Mouse (Mus musculus): ENCODE data around the gene Brcc3. TPM values are rescaled to one million over a fixed set of nuclear protein-coding genes. Genes with fewer than 3 reads are reported as not detected.
"Not testable (repeated sequence)": the region's sequence is repeated elsewhere in the genome, so short reads cannot be mapped to it uniquely, and the experiment has no call there.

The Brcc3 gene
- polyA plus RNA-seq, 1 experiment from 2014 or later, result 72.7 TPM

- ATAC-seq (ENCODE audit: insufficient number of reproducible peaks, low FRiP score, low TSS enrichment, low read depth) (no peak), DNase-seq (ENCODE audit: low spot score) (no peak)
- H3K27ac ChIP-seq (replicated peaks; ENCODE audit: low read depth, low read length), result no peak overlapping the region
- no peaks in the 10 kb centered on the region for H3K36me3 ChIP-seq (ENCODE audit: control insufficient read depth, insufficient read depth, low read length)
- no peak overlapping the region for H3K4me3 ChIP-seq (ENCODE audit: low read depth, low read length)
- no peak overlapping the region for H3K9ac ChIP-seq (ENCODE audit: low read length)
- WGBS, result 80% methylated on average over 2 of the region's 2 CpGs
- no peak overlapping the region for H3K4me2 ChIP-seq (ENCODE audit: low read depth, severe bottlenecking)
- no peaks in the 10 kb centered on the region for H3K27me3 ChIP-seq (ENCODE audit: control insufficient read depth, insufficient read depth, low read length)
- H3K9me3 ChIP-seq (ENCODE audit: control insufficient read depth, low read length), result no peaks in the 10 kb centered on the region
- no peaks in the 10 kb centered on the region for H3K4me1 ChIP-seq (ENCODE audit: control insufficient read depth, insufficient read depth, low read length)
These were observed 13.8 kb upstream of the Brcc3 start for GRCm38 (mm10) chrX:75402668-75403067.

- DNase-seq (ENCODE audit: low spot score), result no peak
- no peaks in the 10 kb centered on the region for H3K36me3 ChIP-seq (ENCODE audit: control insufficient read depth, insufficient read depth, low read length)
- no peak for ATAC-seq (ENCODE audit: insufficient number of reproducible peaks, low FRiP score, low TSS enrichment, low read depth)
- H3K27ac ChIP-seq (replicated peaks; ENCODE audit: low read depth, low read length), result no peak overlapping the region
- H3K4me2 ChIP-seq (ENCODE audit: low read depth, severe bottlenecking), result no peak overlapping the region
- no peaks in the 10 kb centered on the region for H3K27me3 ChIP-seq (ENCODE audit: control insufficient read depth, insufficient read depth, low read length)
- no peaks in the 10 kb centered on the region for H3K9me3 ChIP-seq (ENCODE audit: control insufficient read depth, low read length)
- H3K4me1 ChIP-seq (ENCODE audit: control insufficient read depth, insufficient read depth, low read length), result no peaks in the 10 kb centered on the region
- H3K4me3 ChIP-seq (ENCODE audit: low read depth, low read length), result no peak overlapping the region
- H3K9ac ChIP-seq (ENCODE audit: low read length), result no peak overlapping the region
These were observed 13.1 kb upstream of the Brcc3 start for GRCm38 (mm10) chrX:75403350-75403749.

GRCm38 (mm10) chrX:75409711-75410110 is 6.7 kb upstream of the Brcc3 start:
- Histone ChIP-seq H3K4me2 (ENCODE audit: low read depth, severe bottlenecking) (no peak overlapping the region), H3K27me3 (ENCODE audit: control insufficient read depth, insufficient read depth, low read length) (no peaks in the 10 kb centered on the region), H3K9ac (ENCODE audit: low read length) (no peak overlapping the region), H3K36me3 (ENCODE audit: control insufficient read depth, insufficient read depth, low read length) (no peaks in the 10 kb centered on the region), H3K4me1 (ENCODE audit: control insufficient read depth, insufficient read depth, low read length) (no peaks in the 10 kb centered on the region), H3K9me3 (ENCODE audit: control insufficient read depth, low read length) (no peaks in the 10 kb centered on the region), H3K4me3 (ENCODE audit: low read depth, low read length) (no peak overlapping the region), H3K27ac (replicated peaks; ENCODE audit: low read depth, low read length) (no peak overlapping the region)
- ATAC-seq (ENCODE audit: insufficient number of reproducible peaks, low FRiP score, low TSS enrichment, low read depth) (no peak), DNase-seq (ENCODE audit: low spot score) (no peak)
- WGBS, result 87% methylated on average over 1 of the region's 1 CpGs

GRCm38 (mm10) chrX:75454597-75454996 is 38.2 kb downstream of the Brcc3 start:
- Histone ChIP-seq H3K9me3 (ENCODE audit: control insufficient read depth, low read length) (no peaks in the 10 kb centered on the region), H3K4me3 (ENCODE audit: low read depth, low read length) (no peak overlapping the region), H3K9ac (ENCODE audit: low read length) (no peak overlapping the region), H3K36me3 (ENCODE audit: control insufficient read depth, insufficient read depth, low read length) (no peaks in the 10 kb centered on the region), H3K27me3 (ENCODE audit: control insufficient read depth, insufficient read depth, low read length) (no peaks in the 10 kb centered on the region), H3K4me2 (ENCODE audit: low read depth, severe bottlenecking) (no peak overlapping the region), H3K27ac (replicated peaks; ENCODE audit: low read depth, low read length) (no peak overlapping the region), H3K4me1 (ENCODE audit: control insufficient read depth, insufficient read depth, low read length) (no peaks in the 10 kb centered on the region)
- DNase-seq (ENCODE audit: low spot score) (no peak), ATAC-seq (ENCODE audit: insufficient number of reproducible peaks, low FRiP score, low TSS enrichment, low read depth) (no peak)
- 79% methylated on average over 1 of the region's 1 CpGs for WGBS

- Histone ChIP-seq H3K4me3 (ENCODE audit: low read depth, low read length) (peak overlapping the region; percentile 8; the same call in 1 of the 2 replicates), H3K4me2 (ENCODE audit: low read depth, severe bottlenecking) (peak overlapping the region; percentile 34)
- H3K4me1 ChIP-seq (ENCODE audit: control insufficient read depth, insufficient read depth, low read length); H3K27ac ChIP-seq (replicated peaks; ENCODE audit: low read depth, low read length); H3K27me3 ChIP-seq (ENCODE audit: control insufficient read depth, insufficient read depth, low read length); H3K9me3 ChIP-seq (ENCODE audit: control insufficient read depth, low read length); H3K9ac ChIP-seq (ENCODE audit: low read length); H3K36me3 ChIP-seq (ENCODE audit: control insufficient read depth, insufficient read depth, low read length): not testable (repeated sequence)
- 17% methylated on average over 37 of the region's 37 CpGs for WGBS
- peak; percentile 71 for DNase-seq (ENCODE audit: low spot score)
- ATAC-seq (ENCODE audit: insufficient number of reproducible peaks, low FRiP score, low TSS enrichment, low read depth), result peak; percentile 91
These were observed 58.8 kb downstream of the Brcc3 start for GRCm38 (mm10) chrX:75475182-75475644.

- Histone ChIP-seq H3K36me3 (ENCODE audit: control insufficient read depth, insufficient read depth, low read length) (no peaks in the 10 kb centered on the region), H3K9me3 (ENCODE audit: control insufficient read depth, low read length) (no peaks in the 10 kb centered on the region), H3K4me3 (ENCODE audit: low read depth, low read length) (no peak overlapping the region), H3K9ac (ENCODE audit: low read length) (no peak overlapping the region), H3K4me2 (ENCODE audit: low read depth, severe bottlenecking) (no peak overlapping the region), H3K27me3 (ENCODE audit: control insufficient read depth, insufficient read depth, low read length) (no peaks in the 10 kb centered on the region), H3K4me1 (ENCODE audit: control insufficient read depth, insufficient read depth, low read length) (no peaks in the 10 kb centered on the region), H3K27ac (replicated peaks; ENCODE audit: low read depth, low read length) (no peak overlapping the region)
- WGBS, result 84% methylated on average over 1 of the region's 1 CpGs
- ATAC-seq (ENCODE audit: insufficient number of reproducible peaks, low FRiP score, low TSS enrichment, low read depth), result no peak
- DNase-seq (ENCODE audit: low spot score), result no peak
These were observed 73.5 kb downstream of the Brcc3 start for GRCm38 (mm10) chrX:75489886-75490285.

Other genes starting within 250 kb of the Brcc3 start
- 46.9 and 54.6 TPM in 2 replicates for gene Fundc2, start 34.2 kb upstream of the Brcc3 start, polyA plus RNA-seq (2014; fragmentation: Nextera tagmentation; extraction: Ambion mirVana)
- gene F8, start 34.0 kb upstream of the Brcc3 start, polyA plus RNA-seq (2014; fragmentation: Nextera tagmentation; extraction: Ambion mirVana), result 1.2 and 1.6 TPM in 2 replicates
- 16.3 and 17.0 TPM in 2 replicates for gene Cmc4, start within 50 bp of the Brcc3 start, polyA plus RNA-seq (2014; fragmentation: Nextera tagmentation; extraction: Ambion mirVana)
- 10.2 and 12.3 TPM in 2 replicates for gene Mtcp1, start within 50 bp of the Brcc3 start, polyA plus RNA-seq (2014; fragmentation: Nextera tagmentation; extraction: Ambion mirVana)
- gene Vbp1, start 97.7 kb downstream of the Brcc3 start, polyA plus RNA-seq (2014; fragmentation: Nextera tagmentation; extraction: Ambion mirVana), result 163 and 169 TPM in 2 replicates
- gene Rab39b, start 161.6 kb downstream of the Brcc3 start, polyA plus RNA-seq (2014; fragmentation: Nextera tagmentation; extraction: Ambion mirVana), result 3.9 and 4.8 TPM in 2 replicates

Data from limb, embryonic 11.5 days (tissue).